Mouse (Mus musculus) lung, adult 2 months (tissue): ENCODE measurements around the gene Maml3.

Experiments used
- CTCF ChIP-seq: fragments of 200-500 bp; IDR thresholded peaks from 2 replicates; pipeline ENCODE4 v1.5.1; 2011; ENCODE audit warnings: mild to moderate bottlenecking, low read length, control low read depth; ENCODE audit not compliant: insufficient read depth
- POLR2A ChIP-seq: fragments of 200-500 bp; IDR thresholded peaks from 2 replicates; pipeline ENCODE4 v1.6.1; 2011; ENCODE audit warnings: low read depth, mild to moderate bottlenecking, control low read depth, low read length, borderline replicate concordance; ENCODE audit errors: extremely low read depth

- TF ChIP-seq CTCF: no peak
- TF ChIP-seq POLR2A: no peak
These were observed 290.8 kb downstream of the Maml3 start for GRCm38 (mm10) chr3:51814073-51814472.
